Mouse (Mus musculus): ENCODE data around the gene Stard5.

Gene Stard5

GRCm38 (mm10) chr7:83662711-83663375 lies 31.1 kb downstream of the Stard5 start:
- no peak for DNase-seq (ENCODE audit: low spot score in 2 of 2)

GRCm38 (mm10) chr7:83666087-83666595 lies 34.4 kb downstream of the Stard5 start:
- DNase-seq (ENCODE audit: low spot score in 2 of 2): no peak

DNA sequence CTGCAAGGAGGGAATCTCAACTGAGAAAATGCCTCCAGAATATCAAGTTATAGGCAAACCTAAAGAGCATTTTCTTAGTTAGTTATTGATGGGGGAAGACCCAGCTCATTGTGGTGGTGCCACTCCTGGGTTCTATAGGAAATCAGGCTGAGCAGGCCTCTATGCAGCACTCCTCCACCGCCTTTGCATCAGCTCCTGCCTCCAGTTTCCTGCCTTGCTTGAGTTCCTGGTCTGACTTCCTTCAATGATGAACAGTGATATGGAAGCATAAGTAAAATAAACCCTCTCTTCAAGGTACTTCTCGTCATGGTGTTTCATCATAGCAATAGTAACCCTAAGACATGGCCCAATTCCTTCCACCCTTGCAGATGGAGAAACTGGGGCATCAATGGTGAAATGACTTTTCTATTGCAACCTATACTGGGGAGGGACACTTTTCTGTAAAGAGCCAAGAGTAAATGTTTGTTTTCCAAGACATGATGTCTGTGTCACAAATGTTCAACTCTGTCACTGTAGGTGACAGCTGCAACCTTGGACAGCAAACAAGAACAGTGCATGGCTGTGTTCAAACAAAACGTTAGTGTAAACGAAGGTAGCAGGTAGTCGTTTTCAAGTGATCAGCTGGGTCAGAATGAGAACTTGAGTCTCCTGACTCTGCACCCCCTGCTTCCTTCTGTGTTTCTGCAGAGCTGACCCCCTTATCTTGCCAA lies 36.3 kb downstream of the Stard5 start:
- DNase-seq (ENCODE audit: low spot score in 2 of 2): peak in 1 of 2 experiments; percentile 1

DNA sequence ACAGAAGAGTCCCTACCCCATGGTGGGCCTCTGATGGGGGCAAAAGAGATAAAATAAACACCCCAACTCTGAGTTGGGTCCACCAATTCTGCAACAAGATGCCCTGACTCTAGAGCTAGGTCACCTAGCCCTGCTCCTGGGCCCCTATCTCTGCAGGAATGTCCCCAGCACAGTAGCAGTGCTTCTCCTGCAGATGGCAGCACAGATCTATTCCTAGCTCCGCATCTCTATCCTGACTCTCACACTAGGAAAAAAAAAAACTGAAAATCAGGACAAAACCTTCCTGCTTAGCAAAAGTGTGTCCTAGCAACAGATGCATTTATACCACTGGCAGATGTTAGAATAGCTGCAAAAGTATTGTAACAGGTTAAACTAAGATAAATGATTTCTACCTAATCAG lies 37.0 kb downstream of the Stard5 start:
- peak; percentile 16 to 39 for DNase-seq (ENCODE audit: low spot score in 2 of 2)

- no peak for DNase-seq (ENCODE audit: low spot score in 2 of 2)
Measured at GRCm38 (mm10) chr7:83671573-83671972, 39.8 kb downstream of the Stard5 start.

- peak in 1 of 2 experiments; percentile 57 for DNase-seq (ENCODE audit: low spot score in 2 of 2)
Measured at GRCm38 (mm10) chr7:83675545-83676254, 43.9 kb downstream of the Stard5 start.

GRCm38 (mm10) chr7:83677296-83677695 lies 45.5 kb downstream of the Stard5 start:
- no peak for DNase-seq (ENCODE audit: low spot score in 2 of 2)

GRCm38 (mm10) chr7:83678506-83678905 lies 46.7 kb downstream of the Stard5 start:
- no peak for DNase-seq (ENCODE audit: low spot score in 2 of 2)

DNA sequence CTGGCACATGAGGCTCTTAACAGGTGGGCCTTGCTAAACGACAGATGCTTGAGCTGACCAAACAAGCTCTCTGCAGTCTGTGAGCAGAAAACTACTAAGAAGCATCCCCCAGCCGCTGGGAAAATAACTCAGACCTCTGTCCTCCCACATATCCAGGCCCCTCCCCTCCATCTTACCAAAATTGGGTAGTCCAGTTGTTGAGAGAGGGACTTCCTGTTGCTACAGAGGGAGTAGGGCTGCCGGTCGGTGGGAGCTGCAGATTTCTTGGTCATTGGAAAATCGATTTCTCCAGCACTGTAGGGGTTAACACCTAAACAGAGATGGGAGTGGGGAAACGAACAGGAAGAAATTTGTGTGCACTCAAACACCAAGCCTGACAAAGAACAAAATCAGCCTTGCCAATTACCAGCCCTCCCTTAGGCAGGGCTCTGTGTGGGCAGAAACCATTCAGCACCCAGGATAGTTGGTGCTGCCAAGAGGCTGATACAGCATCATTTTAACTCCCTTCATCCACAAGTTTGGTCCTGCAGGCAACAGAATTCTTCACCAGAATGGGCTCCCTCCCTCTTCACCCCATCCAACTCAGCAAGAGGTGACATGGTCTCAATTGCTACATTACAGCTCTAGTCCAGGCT lies 51.0 kb downstream of the Stard5 start:
- DNase-seq (ENCODE audit: low spot score in 2 of 2): no peak

DNA sequence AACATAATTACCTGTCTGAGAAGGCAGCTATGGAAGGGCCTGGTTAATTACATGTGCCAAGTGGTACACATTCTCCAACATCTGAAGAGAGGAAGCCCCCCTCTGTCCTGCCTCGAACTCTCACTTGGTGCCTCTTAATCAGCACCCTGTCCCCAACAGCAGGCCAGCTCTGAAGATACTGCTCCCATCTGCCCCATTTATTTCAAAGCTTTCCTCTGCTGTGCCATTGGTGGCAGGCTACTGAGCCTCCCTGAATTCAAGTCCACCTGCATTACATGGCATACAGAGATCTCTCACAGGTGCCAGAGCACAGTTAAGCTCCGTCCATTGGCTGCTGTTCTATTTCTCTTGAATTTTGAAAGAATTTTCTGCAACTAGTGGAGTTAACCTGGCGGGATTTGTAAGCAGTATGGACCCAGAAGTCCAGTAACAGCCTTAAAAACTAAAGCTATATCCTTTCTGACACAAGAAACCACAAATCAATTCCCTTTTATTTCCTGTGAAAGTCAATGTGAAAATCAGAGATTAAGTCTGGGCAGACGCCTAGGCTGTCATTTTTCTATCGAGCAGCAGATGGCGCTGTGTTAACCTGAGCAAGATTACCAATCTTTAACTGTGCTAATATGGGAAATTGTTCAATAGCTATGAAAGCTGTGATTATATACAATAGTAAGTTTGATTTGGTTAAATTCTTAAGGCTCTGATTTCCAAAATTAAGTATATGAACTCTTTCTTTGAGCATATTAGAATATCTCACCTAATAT lies 63.9 kb downstream of the Stard5 start:
- no peak for DNase-seq (ENCODE audit: low spot score in 2 of 2)

- no peak for DNase-seq (ENCODE audit: low spot score in 2 of 2)
Measured at GRCm38 (mm10) chr7:83699066-83699745, 67.4 kb downstream of the Stard5 start.
